Mouse (Mus musculus): ENCODE measurements around the gene Cyb5d1. TPM values are rescaled to one million over a fixed set of nuclear protein-coding genes. Genes with fewer than 3 reads are reported as not detected.

Cyb5d1 gene
- total and polyA plus RNA-seq, 3 experiments = 28.4 to 29.5 (median 29.3) TPM

DNA sequence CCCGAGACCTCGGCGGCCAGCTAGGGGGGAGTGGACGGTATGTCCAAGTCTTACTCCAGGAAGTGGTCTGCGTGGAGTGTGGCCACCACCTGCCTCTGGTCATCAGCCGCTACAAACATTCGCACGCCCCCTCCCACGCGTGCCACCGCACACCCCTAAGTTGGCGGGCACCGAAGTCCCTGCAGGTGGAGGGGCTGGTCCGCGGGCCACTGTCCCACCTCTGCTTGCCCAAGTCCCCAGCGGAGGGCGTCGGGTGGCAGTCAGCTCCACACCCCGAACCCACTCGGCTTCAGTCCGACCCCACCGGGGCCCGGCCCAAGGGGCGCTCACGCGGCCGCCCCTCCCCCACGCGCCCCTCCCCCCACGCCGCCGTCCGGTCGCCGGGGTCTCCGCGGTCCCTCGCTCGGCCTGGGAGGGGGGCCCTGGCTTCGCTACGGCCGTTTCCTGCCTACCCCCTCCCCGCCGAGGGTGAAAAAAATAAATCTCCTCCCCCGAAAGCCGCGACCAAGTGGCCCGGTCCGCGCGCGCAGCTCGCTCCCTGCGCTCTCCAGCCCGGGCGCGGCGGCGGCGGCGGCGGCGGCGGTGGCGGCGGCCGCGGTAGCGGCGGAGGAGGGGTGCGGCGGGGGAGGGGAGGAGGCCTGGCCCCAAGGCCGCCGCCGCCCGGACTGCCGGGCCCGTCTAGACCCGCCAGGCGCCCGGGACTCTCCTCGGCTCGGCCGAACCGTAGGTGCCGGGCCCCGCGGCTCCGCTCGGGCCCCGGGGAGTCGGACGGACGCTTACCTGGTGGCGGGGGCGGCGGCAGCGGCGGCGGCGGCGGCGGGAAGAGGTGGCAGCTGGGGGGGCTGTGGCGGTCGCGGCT lies 26.8 kb downstream of the Cyb5d1 start:
- Histone ChIP-seq H3K4me2 (ENCODE audit: insufficient read depth, low read depth, poor library complexity, severe bottlenecking) (peak overlapping the region; percentile 96), H3K27me3 (replicated peaks) (no peaks in the 10 kb centered on the region), H3K36me3 (replicated peaks in 1 of 2; ENCODE audit: control insufficient read depth in 1 of 2, insufficient read depth in 1 of 2, low read length in 1 of 2) (peaks cover 5 to 39% of the 10 kb centered on the region in 2 experiments), H3K4me3 (replicated peaks in 1 of 3; ENCODE audit: low read depth in 2 of 3, low read length in 2 of 3, poor library complexity in 1 of 3) (peak overlapping the region; percentile 76 to 84 (median 78)), H3K27ac (ENCODE audit: insufficient read depth, low read depth) (peak overlapping the region; percentile 49), H3K9ac (ENCODE audit: insufficient read depth, low read depth) (peak overlapping the region; percentile 100), H3K9me3 (replicated peaks; ENCODE audit: low read length) (no peaks in the 10 kb centered on the region), H3K4me1 (ENCODE audit: control insufficient read depth in 1 of 2, insufficient read depth in 2 of 2) (peaks cover 7 to 36% of the 10 kb centered on the region in 2 experiments), H3K79me2 (replicated peaks; ENCODE audit: control insufficient read depth, extremely low read depth, insufficient read depth, poor library complexity, severe bottlenecking) (peaks cover 3% of the 10 kb centered on the region; the same call in 1 of the 2 replicates)
- dilution Hi-C loops (cut with MboI; ENCODE audit: extremely low pct_ligation_motif_present, extremely low pct_unique_long_range_greater_than_20kb, low sequenced_read_pairs) (no loop called here), in situ Hi-C loops (cut with MboI; ENCODE audit: low pct_ligation_motif_present, low pct_unique_long_range_greater_than_20kb, low sequenced_read_pairs) (loop anchor here (5.0 kb wide), 2 partner anchors 36 to 101 kb away; no protein-coding TSS in a partner anchor)
- TF ChIP-seq SIN3A (IDR thresholded peaks at IDR 0.05; ENCODE audit: low read length) (peak; percentile 57; the same call in 1 of the 2 replicates), EP300 (IDR thresholded peaks at IDR 0.05; ENCODE audit: low read length) (no peak), POLR2A (IDR thresholded peaks at IDR 0.05; ENCODE audit: low read depth, low read length) (peak; percentile 26; the same call in 1 of the 2 replicates), NRF1 (IDR thresholded peaks at IDR 0.05; ENCODE audit: low read depth, low read length) (peak; percentile 58; the same call in 1 of the 2 replicates), MAX (IDR thresholded peaks at IDR 0.05; ENCODE audit: low read length) (no peak), USF2 (conservative IDR thresholded peaks at IDR 0.05; ENCODE audit: low read depth, low read length) (no peak), ELF1 (IDR thresholded peaks at IDR 0.05; ENCODE audit: low read depth, low read length) (peak; percentile 25; the same call in 1 of the 2 replicates), CHD2 (IDR thresholded peaks at IDR 0.05; ENCODE audit: low read length) (peak; percentile 94), MXI1 (IDR thresholded peaks at IDR 0.05; ENCODE audit: low read depth, low read length) (no peak), NELFE (IDR thresholded peaks at IDR 0.05; ENCODE audit: low read depth, low read length) (no peak; the same call in 1 of the 2 replicates), MEF2A (IDR thresholded peaks at IDR 0.05; ENCODE audit: borderline replicate concordance, low read depth, low read length) (no peak), ZNF384 (IDR thresholded peaks at IDR 0.05; ENCODE audit: low read depth, low read length) (peak; percentile 79), ETS1 (conservative IDR thresholded peaks at IDR 0.05; ENCODE audit: low read depth, low read length) (no peak)
- peak; percentile 23 for DNase-seq (ENCODE audit: extremely low read depth)

DNA sequence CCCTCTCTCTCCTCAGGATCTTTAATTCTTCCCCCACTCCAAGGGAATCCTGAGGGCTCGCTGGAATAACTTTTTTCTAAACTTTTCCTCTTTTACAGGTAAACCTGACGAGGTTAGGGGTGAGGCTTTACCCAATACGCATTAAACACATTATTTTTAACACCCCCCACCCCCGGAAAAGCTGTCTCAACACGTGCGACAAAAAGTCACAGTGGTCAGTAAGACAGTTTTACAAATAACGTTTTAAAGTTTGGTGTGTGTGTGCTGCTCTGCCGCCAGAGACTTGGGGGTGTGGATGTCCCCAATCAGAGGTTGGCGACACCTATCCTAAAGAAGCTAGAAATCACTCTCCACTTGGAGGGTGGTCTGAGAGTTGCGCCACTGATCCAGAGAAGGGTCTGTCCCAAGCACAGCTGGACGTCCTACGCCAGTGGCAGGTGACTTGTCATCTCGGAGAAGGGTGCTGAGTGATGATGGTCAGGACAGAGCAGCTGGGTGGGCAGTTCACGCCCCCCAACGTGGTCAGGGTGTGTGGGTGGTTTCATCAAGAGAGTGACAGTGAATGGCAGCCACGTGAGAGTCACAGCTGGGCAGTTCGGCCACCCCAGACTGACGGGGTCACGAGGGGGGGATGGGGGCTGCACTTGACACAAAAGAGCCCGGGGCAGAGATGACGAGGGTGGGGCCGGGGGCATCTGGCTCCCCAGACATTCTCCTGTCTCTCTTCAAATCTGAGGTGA lies 27.6 kb downstream of the Cyb5d1 start:
- Histone ChIP-seq H3K79me2 (replicated peaks; ENCODE audit: control insufficient read depth, extremely low read depth, insufficient read depth, poor library complexity, severe bottlenecking) (peaks cover 3% of the 10 kb centered on the region; the same call in 1 of the 2 replicates), H3K4me1 (ENCODE audit: control insufficient read depth in 1 of 2, insufficient read depth in 2 of 2) (peaks cover 7 to 40% of the 10 kb centered on the region in 2 experiments), H3K27me3 (replicated peaks) (no peaks in the 10 kb centered on the region), H3K4me3 (replicated peaks in 1 of 3; ENCODE audit: low read depth in 2 of 3, low read length in 2 of 3, poor library complexity in 1 of 3) (peak overlapping the region; percentile 76 to 84 (median 78)), H3K4me2 (ENCODE audit: insufficient read depth, low read depth, poor library complexity, severe bottlenecking) (peak overlapping the region; percentile 96), H3K27ac (ENCODE audit: insufficient read depth, low read depth) (peak overlapping the region; percentile 49), H3K36me3 (replicated peaks in 1 of 2; ENCODE audit: control insufficient read depth in 1 of 2, insufficient read depth in 1 of 2, low read length in 1 of 2) (peaks cover 5 to 39% of the 10 kb centered on the region in 2 experiments), H3K9ac (ENCODE audit: insufficient read depth, low read depth) (peak overlapping the region; percentile 100), H3K9me3 (replicated peaks; ENCODE audit: low read length) (no peaks in the 10 kb centered on the region)
- in situ Hi-C loops (cut with MboI; ENCODE audit: low pct_ligation_motif_present, low pct_unique_long_range_greater_than_20kb, low sequenced_read_pairs) (loop anchor here (5.0 kb wide), 2 partner anchors 35 to 100 kb away; no protein-coding TSS in a partner anchor), dilution Hi-C loops (cut with MboI; ENCODE audit: extremely low pct_ligation_motif_present, extremely low pct_unique_long_range_greater_than_20kb, low sequenced_read_pairs) (no loop called here)
- DNase-seq (ENCODE audit: extremely low read depth) = peak; percentile 43
- TF ChIP-seq NRF1 (IDR thresholded peaks at IDR 0.05; ENCODE audit: low read depth, low read length) (no peak), BHLHE40 (IDR thresholded peaks at IDR 0.05; ENCODE audit: low read depth, low read length) (peak; percentile 83), ZMIZ1 (IDR thresholded peaks at IDR 0.05; ENCODE audit: low read depth, low read length) (no peak), SIN3A (IDR thresholded peaks at IDR 0.05; ENCODE audit: low read length) (peak; percentile 79), ETS1 (conservative IDR thresholded peaks at IDR 0.05; ENCODE audit: low read depth, low read length) (0 out of 2 replicates have a peak, but pooled peaks have one; percentile 33), NELFE (IDR thresholded peaks at IDR 0.05; ENCODE audit: low read depth, low read length) (peak; percentile 44; the same call in 1 of the 2 replicates), MXI1 (IDR thresholded peaks at IDR 0.05; ENCODE audit: low read depth, low read length) (peak; percentile 83), HCFC1 (IDR thresholded peaks at IDR 0.05; ENCODE audit: low read depth, low read length) (0 out of 2 replicates have a peak, but pooled peaks have one; percentile 26), GABPA (IDR thresholded peaks at IDR 0.05; ENCODE audit: insufficient replicate concordance, low read depth, low read length) (no peak), MYC (IDR thresholded peaks at IDR 0.05; ENCODE audit: low read depth, low read length) (peak; percentile 63; the same call in 1 of the 2 replicates), E2F4 (IDR thresholded peaks at IDR 0.05; ENCODE audit: insufficient replicate concordance, low read depth, low read length) (no peak), CHD1 (IDR thresholded peaks at IDR 0.05; ENCODE audit: low read depth, low read length) (peak; percentile 1; the same call in 1 of the 2 replicates), ZKSCAN1 (IDR thresholded peaks at IDR 0.05; ENCODE audit: borderline replicate concordance, low read depth, low read length) (no peak), TCF12 (IDR thresholded peaks at IDR 0.05; ENCODE audit: low read depth, low read length) (peak; percentile 51), MAX (IDR thresholded peaks at IDR 0.05; ENCODE audit: low read length) (peak; percentile 53), ELF1 (IDR thresholded peaks at IDR 0.05; ENCODE audit: low read depth, low read length) (0 out of 2 replicates have a peak, but pooled peaks have one; percentile 12)

All from CH12.LX (cell line).